Comparison of ENCODE assay signal across 27 mouse cellular contexts in genomic region chr5:65438041-65438440, GRCm38 (mm10). TPM values are rescaled to one million over a fixed set of nuclear protein-coding genes. Genes with fewer than 3 reads are reported as not detected.
"Had no signal": no experiment of that assay in that cellular context is flagged by ENCODE, and none has a peak within 500 bp of the region (broad histone marks: within the 10 kb centered on the region; RNA-seq: fewer than 3 reads in every experiment).

No protein-coding gene starts in this region.

- H3K27me3 ChIP-seq: lung, embryonic 15.5 days; megakaryocyte, embryonic 14.5 days; midbrain, embryonic 13.5 days; midbrain, embryonic 15.5 days; neural tube, embryonic 13.5 days; neural tube, embryonic 15.5 days had no signal

- H3K9ac ChIP-seq: lung, embryonic 15.5 days; midbrain, embryonic 13.5 days; midbrain, embryonic 15.5 days; neural tube, embryonic 13.5 days; neural tube, embryonic 15.5 days had no signal

- H3K4me2 ChIP-seq: lung, embryonic 15.5 days; midbrain, embryonic 11.5 days; midbrain, embryonic 13.5 days; midbrain, embryonic 15.5 days; neural tube, embryonic 13.5 days; neural tube, embryonic 15.5 days had no signal

- H3K36me3 ChIP-seq: lung, embryonic 15.5 days; midbrain, embryonic 13.5 days; midbrain, embryonic 15.5 days had no signal

- H3K4me3 ChIP-seq: lung, embryonic 15.5 days; megakaryocyte, embryonic 14.5 days; midbrain, embryonic 13.5 days; midbrain, embryonic 15.5 days; neural tube, embryonic 13.5 days; neural tube, embryonic 15.5 days had no signal

- H3K9me3 ChIP-seq: lung, embryonic 15.5 days; megakaryocyte, embryonic 14.5 days; midbrain, embryonic 13.5 days; midbrain, embryonic 15.5 days; neural tube, embryonic 13.5 days; neural tube, embryonic 15.5 days had no signal

- ATAC-seq: lung, postnatal 0 days; midbrain, embryonic 13.5 days; midbrain, embryonic 15.5 days had no signal

- H3K27ac ChIP-seq: lung, embryonic 15.5 days; macrophage; midbrain, embryonic 13.5 days; midbrain, embryonic 15.5 days; neural tube, embryonic 13.5 days; neural tube, embryonic 15.5 days had no signal

- DNase-seq: lung, adult 2 months; lung, postnatal 14 days; lung, postnatal 36 days; retina, postnatal 1 day; right cerebral cortex, adult 18-20 months; right cerebral cortex, postnatal 25 days; right cerebral cortex, postnatal 4 days; spleen, adult 18-20 months; thymus, adult 18-20 months; thymus, postnatal 25 days; thymus, postnatal 4 days had no signal

RNA-seq across cellular contexts. Expression of gene Gm43552, which starts 54.6 kb away (rescaled TPM):
- total RNA-seq: megakaryocyte progenitor cell, adult 5-6 weeks; midbrain, postnatal 0 days; monocyte, adult 5-6 weeks had no signal
- polyA plus RNA-seq: lung, adult 2 months; lung, embryonic 15.5 days; lung, postnatal 0 days; macrophage; midbrain, embryonic 11.5 days; midbrain, embryonic 13.5 days; midbrain, postnatal 0 days; neural tube, embryonic 11.5 days; neural tube, embryonic 13.5 days; stomach, embryonic 14.5 days; stomach, embryonic 16.5 days; urinary bladder, adult 2 months had no signal
